Mouse (Mus musculus): Measurements from ENCODE around the gene Cdc42ep2. TPM values are rescaled to one million over a fixed set of nuclear protein-coding genes. Genes with fewer than 3 reads are reported as not detected.

Gene Cdc42ep2
- polyA plus RNA-seq, 1 experiment from 2014 or later = 20.3 TPM

- no peak for ATAC-seq (ENCODE audit: low FRiP score, low read depth)
- WGBS = 33% methylated on average over 11 of the region's 11 CpGs
These were observed 767 bp upstream of the Cdc42ep2 start for GRCm38 (mm10) chr19:5925311-5925855.

GRCm38 (mm10) chr19:5923990-5924712 is 465 bp downstream of the Cdc42ep2 start:
- no peaks in the 10 kb centered on the region for H3K27me3 ChIP-seq
- peak overlapping the region; percentile 63 for H3K4me3 ChIP-seq
- peak; percentile 81 for ATAC-seq (ENCODE audit: low FRiP score, low read depth)
- H3K4me1 ChIP-seq (replicated peaks) = peaks cover 41% of the 10 kb centered on the region
- H3K27ac ChIP-seq (replicated peaks) = peak overlapping the region; percentile 89
- under 1% methylated on average over 38 of the region's 38 CpGs for WGBS
- peak overlapping the region; percentile 81 for H3K4me2 ChIP-seq
- no peaks in the 10 kb centered on the region for H3K9me3 ChIP-seq
- H3K36me3 ChIP-seq = no peaks in the 10 kb centered on the region
- peak overlapping the region; percentile 80 for H3K9ac ChIP-seq

More at GRCm38 (mm10) chr19:5925311-5925855, 767 bp upstream of the Cdc42ep2 start:
- peaks cover 46% of the 10 kb centered on the region for H3K4me1 ChIP-seq (replicated peaks)
- no peaks in the 10 kb centered on the region for H3K27me3 ChIP-seq
- no peaks in the 10 kb centered on the region for H3K36me3 ChIP-seq
- H3K4me2 ChIP-seq = peak overlapping the region; percentile 81
- H3K4me3 ChIP-seq = peak overlapping the region; percentile 63
- peak overlapping the region; percentile 89 for H3K27ac ChIP-seq (replicated peaks)
- H3K9me3 ChIP-seq = no peaks in the 10 kb centered on the region
- H3K9ac ChIP-seq = peak overlapping the region; percentile 80

DNA sequence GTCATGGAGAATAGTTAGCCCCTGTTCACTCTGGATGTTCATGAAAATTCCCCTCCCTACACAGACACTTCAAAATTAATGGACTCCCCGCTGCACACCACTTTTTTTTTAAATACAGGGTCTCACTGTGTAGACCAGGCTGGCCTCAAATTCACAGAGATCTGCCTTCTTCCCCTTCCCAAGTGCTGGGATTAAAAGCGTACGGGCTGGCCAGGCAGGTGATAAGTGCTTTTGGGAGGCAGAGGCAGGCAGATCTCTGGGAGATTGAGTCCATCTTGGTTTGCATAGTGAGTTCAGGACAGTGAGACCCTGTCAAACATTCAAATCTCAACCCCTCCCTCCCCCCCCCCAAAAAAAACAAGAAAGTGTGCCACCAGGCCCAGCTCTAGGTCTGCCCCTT is 1.7 kb downstream of the Cdc42ep2 start:
- peaks cover 41% of the 10 kb centered on the region for H3K4me1 ChIP-seq (replicated peaks)
- 90% methylated on average over 3 of the region's 3 CpGs for WGBS
- peaks cover 5% of the 10 kb centered on the region; the same call in 1 of the 2 replicates for H3K36me3 ChIP-seq
- H3K9ac ChIP-seq = no peak overlapping the region
- no peak overlapping the region for H3K4me3 ChIP-seq
- H3K27ac ChIP-seq (replicated peaks) = no peak overlapping the region
- peak overlapping the region; percentile 81 for H3K4me2 ChIP-seq
- no peaks in the 10 kb centered on the region for H3K27me3 ChIP-seq
- ATAC-seq (ENCODE audit: low FRiP score, low read depth) = no peak
- no peaks in the 10 kb centered on the region for H3K9me3 ChIP-seq

GRCm38 (mm10) chr19:5922119-5922942 is 2.3 kb downstream of the Cdc42ep2 start:
- no peak for ATAC-seq (ENCODE audit: low FRiP score, low read depth)
- H3K9me3 ChIP-seq = no peaks in the 10 kb centered on the region
- H3K4me1 ChIP-seq (replicated peaks) = peaks cover 40% of the 10 kb centered on the region
- no peak overlapping the region for H3K9ac ChIP-seq
- no peak overlapping the region for H3K27ac ChIP-seq (replicated peaks)
- 80% methylated on average over 15 of the region's 15 CpGs for WGBS
- peaks cover 11% of the 10 kb centered on the region; the same call in 1 of the 2 replicates for H3K36me3 ChIP-seq
- H3K4me2 ChIP-seq = peak overlapping the region; percentile 81
- no peaks in the 10 kb centered on the region for H3K27me3 ChIP-seq
- H3K4me3 ChIP-seq = no peak overlapping the region; the same call in 1 of the 2 replicates

DNA sequence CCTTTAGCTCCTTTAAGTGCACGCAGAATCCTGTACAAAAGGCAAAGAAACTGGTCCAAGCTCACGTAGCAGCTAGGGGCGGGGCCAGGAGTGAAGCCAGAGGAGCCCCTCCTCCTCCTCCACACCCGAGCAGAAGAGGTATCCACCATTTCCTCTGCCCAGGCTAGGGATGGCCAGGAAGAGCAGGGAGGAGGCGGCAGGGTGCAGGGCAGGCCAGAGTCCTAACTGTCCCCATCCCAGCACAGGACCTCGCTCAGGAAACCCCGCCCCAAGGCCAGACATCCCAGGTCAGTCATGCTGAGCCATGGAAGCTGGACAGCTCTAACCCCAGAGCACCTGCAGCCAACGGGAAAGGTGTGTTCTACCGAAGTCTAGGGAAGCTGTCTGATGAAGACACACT is 2.9 kb downstream of the Cdc42ep2 start:
- peak overlapping the region; percentile 35; the same call in 1 of the 2 replicates for H3K9ac ChIP-seq
- WGBS = 22% methylated on average over 9 of the region's 9 CpGs
- no peaks in the 10 kb centered on the region for H3K9me3 ChIP-seq
- H3K27ac ChIP-seq (replicated peaks) = no peak overlapping the region
- peaks cover 35% of the 10 kb centered on the region for H3K4me1 ChIP-seq (replicated peaks)
- H3K4me3 ChIP-seq = no peak overlapping the region; the same call in 1 of the 2 replicates
- H3K27me3 ChIP-seq = no peaks in the 10 kb centered on the region
- H3K36me3 ChIP-seq = peaks cover 16% of the 10 kb centered on the region; the same call in 1 of the 2 replicates
- H3K4me2 ChIP-seq = peak overlapping the region; percentile 81
- ATAC-seq (ENCODE audit: low FRiP score, low read depth) = no peak

- peak within 1 kb of the TSS; percentile 93 for H3K9ac ChIP-seq
- peak within 1 kb of the TSS; percentile 94 for H3K4me3 ChIP-seq
- no peaks in the 10 kb centered on the region for H3K9me3 ChIP-seq
- ATAC-seq (ENCODE audit: low FRiP score, low read depth) = peak; percentile 63; the same call in 1 of the 2 replicates
- H3K27me3 ChIP-seq = no peaks in the 10 kb centered on the region
- H3K4me1 ChIP-seq (replicated peaks) = peaks cover 33% of the 10 kb centered on the region
- WGBS = 21% methylated on average over 13 of the region's 13 CpGs
- peaks cover 19% of the 10 kb centered on the region for H3K36me3 ChIP-seq
- H3K27ac ChIP-seq (replicated peaks) = peak within 1 kb of the TSS; percentile 83
- peak within 1 kb of the TSS; percentile 91 for H3K4me2 ChIP-seq
These were observed 11.5 kb downstream of the Cdc42ep2 start, which contains the start of gene Dpf2 for GRCm38 (mm10) chr19:5913007-5913719. Gene Dpf2 (minus strand): TSS chr19:5913010.

DNA sequence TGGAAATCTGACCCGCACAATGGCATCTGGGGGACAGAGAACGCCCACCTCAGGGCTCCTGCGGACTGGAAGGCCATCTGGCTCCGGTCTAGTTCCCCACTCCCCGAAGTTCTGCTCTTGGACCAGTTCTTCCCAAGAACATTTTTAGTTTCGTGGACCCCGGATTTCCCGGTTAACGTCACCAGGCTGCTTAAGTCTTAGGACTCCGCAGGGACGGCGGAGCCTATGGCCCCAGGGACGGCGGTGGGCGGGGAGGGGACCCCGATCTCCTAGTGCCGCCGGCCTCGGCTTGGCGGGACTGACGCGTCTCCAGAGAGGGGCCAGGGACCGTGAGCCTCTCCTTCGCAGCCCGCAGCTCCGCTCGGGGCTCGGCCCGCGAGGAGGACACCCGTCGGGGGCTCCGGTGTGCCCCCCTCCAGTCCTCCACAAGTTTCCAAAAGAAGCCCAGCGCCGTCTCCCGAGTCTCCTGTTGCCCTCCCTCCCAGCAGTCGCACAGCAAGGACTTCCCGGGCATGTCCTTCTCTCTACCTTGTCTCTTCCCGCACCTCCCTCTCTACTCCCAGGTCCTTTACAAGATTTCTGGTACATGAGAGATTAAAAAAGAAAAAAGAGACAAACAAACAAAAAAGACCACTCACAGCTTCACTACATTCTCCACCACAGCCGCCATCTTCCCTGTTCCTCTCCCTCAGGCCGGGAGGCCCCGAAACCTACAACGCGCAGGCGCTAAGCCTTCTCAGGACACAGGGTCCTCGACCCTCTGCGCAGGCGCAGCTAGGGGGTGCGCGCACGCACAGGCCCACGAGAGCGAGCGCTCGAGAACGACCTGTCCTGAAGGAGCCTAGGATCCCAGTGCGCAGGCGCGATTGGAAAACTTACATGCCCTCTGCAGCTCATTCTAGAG is 12.3 kb downstream of the Cdc42ep2 start:
- peak overlapping the region; percentile 93 for H3K9ac ChIP-seq
- H3K27me3 ChIP-seq = no peaks in the 10 kb centered on the region
- H3K36me3 ChIP-seq = peaks cover 12% of the 10 kb centered on the region
- peak overlapping the region; percentile 94 for H3K4me3 ChIP-seq
- peak; percentile 95 for ATAC-seq (ENCODE audit: low FRiP score, low read depth)
- peaks cover 33% of the 10 kb centered on the region for H3K4me1 ChIP-seq (replicated peaks)
- under 1% methylated on average over 57 of the region's 59 CpGs for WGBS
- peak overlapping the region; percentile 83 for H3K27ac ChIP-seq (replicated peaks)
- H3K4me2 ChIP-seq = peak overlapping the region; percentile 91
- H3K9me3 ChIP-seq = no peaks in the 10 kb centered on the region

- no peaks in the 10 kb centered on the region for H3K27me3 ChIP-seq
- peaks cover 33% of the 10 kb centered on the region for H3K4me1 ChIP-seq (replicated peaks)
- ATAC-seq (ENCODE audit: low FRiP score, low read depth) = no peak
- H3K4me2 ChIP-seq = peak overlapping the region; percentile 91
- peaks cover 15% of the 10 kb centered on the region; the same call in 1 of the 2 replicates for H3K36me3 ChIP-seq
- H3K9ac ChIP-seq = peak overlapping the region; percentile 93
- 8% methylated on average over 14 of the region's 14 CpGs for WGBS
- peak overlapping the region; percentile 94 for H3K4me3 ChIP-seq
- H3K27ac ChIP-seq (replicated peaks) = peak overlapping the region; percentile 83
- H3K9me3 ChIP-seq = no peaks in the 10 kb centered on the region
These were observed 13.1 kb downstream of the Cdc42ep2 start for GRCm38 (mm10) chr19:5911430-5912102.

GRCm38 (mm10) chr19:5910221-5910620 is 14.4 kb downstream of the Cdc42ep2 start:
- H3K27ac ChIP-seq (replicated peaks) = peak overlapping the region; percentile 72
- no peaks in the 10 kb centered on the region for H3K9me3 ChIP-seq
- 44% methylated on average over 6 of the region's 6 CpGs for WGBS
- peaks cover 33% of the 10 kb centered on the region for H3K4me1 ChIP-seq (replicated peaks)
- H3K4me3 ChIP-seq = peak overlapping the region; percentile 29
- H3K9ac ChIP-seq = peak overlapping the region; percentile 25; the same call in 1 of the 2 replicates
- peaks cover 22% of the 10 kb centered on the region for H3K36me3 ChIP-seq
- H3K27me3 ChIP-seq = no peaks in the 10 kb centered on the region
- no peak for ATAC-seq (ENCODE audit: low FRiP score, low read depth)
- H3K4me2 ChIP-seq = peak overlapping the region; percentile 91

GRCm38 (mm10) chr19:5907275-5907674 is 17.3 kb downstream of the Cdc42ep2 start:
- H3K36me3 ChIP-seq = peaks cover 52% of the 10 kb centered on the region
- ATAC-seq (ENCODE audit: low FRiP score, low read depth) = no peak
- peaks cover 24% of the 10 kb centered on the region for H3K4me1 ChIP-seq (replicated peaks)
- H3K9me3 ChIP-seq = no peaks in the 10 kb centered on the region
- H3K4me3 ChIP-seq = no peak overlapping the region
- H3K27ac ChIP-seq (replicated peaks) = no peak overlapping the region
- H3K27me3 ChIP-seq = no peaks in the 10 kb centered on the region
- no peak overlapping the region for H3K9ac ChIP-seq
- H3K4me2 ChIP-seq = no peak overlapping the region
- WGBS = 92% methylated on average over 3 of the region's 3 CpGs
